Mouse (Mus musculus): ENCODE results near the gene Mfn2.

Mfn2 gene

GRCm38 (mm10) chr4:147909486-147909885 lies 5.0 kb upstream of the Mfn2 start:
- DNase-seq: no peak

- DNase-seq: no peak
These were observed 1.7 kb upstream of the Mfn2 start for GRCm38 (mm10) chr4:147906230-147906629.

DNA sequence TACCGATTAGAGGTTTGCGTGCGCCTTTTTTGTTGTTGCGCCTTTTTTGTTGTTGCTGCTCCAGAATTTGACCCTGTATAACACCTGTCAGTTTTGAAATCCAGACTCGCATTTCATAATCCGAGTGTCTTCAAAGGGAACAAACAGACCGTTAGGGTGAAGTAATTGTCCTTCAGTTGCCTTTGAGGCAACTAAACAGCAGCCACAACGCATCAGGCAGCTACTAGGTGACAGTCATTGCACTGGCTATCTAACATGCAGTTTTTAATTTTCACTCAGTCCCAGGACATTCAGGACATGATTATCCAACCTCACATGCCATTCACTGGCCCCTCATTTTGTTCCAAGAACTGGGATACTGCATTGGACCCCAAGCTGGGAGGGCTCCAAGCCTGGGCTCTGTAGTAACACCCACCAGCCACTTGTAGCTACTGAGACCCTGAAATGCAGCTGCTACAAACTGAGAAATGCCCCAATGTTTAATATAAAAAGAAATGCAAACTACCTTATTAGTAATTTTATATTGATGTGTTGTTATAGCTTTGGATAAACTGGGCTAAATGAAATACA lies 671 bp upstream of the Mfn2 start:
- peak in 1 of 2 experiments; percentile 44 for DNase-seq

GRCm38 (mm10) chr4:147903601-147904000 lies 903 bp downstream of the Mfn2 start:
- no peak for DNase-seq

GRCm38 (mm10) chr4:147902906-147903500 lies 1.5 kb downstream of the Mfn2 start:
- DNase-seq: no peak

GRCm38 (mm10) chr4:147900452-147900851 lies 4.1 kb downstream of the Mfn2 start:
- DNase-seq: no peak

DNA sequence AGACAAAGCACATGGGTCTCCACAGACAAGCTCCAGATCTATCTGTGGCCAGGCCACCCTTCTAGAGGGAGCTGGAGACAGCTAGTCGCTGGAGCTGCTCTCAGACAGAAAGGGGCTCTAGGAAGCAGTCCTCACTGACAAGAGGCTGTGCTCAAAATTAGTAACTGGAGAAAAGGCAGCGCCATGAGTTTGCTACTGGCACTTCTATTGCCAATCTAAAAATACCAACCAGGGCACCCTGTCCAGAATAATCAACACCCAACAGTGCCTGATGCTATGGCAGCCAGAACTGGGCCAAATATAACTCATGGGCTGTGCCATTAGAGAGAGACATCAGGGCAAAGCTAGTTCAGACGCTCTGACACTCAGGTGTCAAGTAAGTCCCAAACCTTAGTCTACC lies 7.2 kb downstream of the Mfn2 start:
- peak in 1 of 2 experiments; percentile 43 for DNase-seq

- DNase-seq: no peak
These were observed 8.1 kb downstream of the Mfn2 start for GRCm38 (mm10) chr4:147896411-147896810.

GRCm38 (mm10) chr4:147895815-147896330 lies 8.6 kb downstream of the Mfn2 start:
- DNase-seq: no peak

GRCm38 (mm10) chr4:147890341-147890740 lies 14.2 kb downstream of the Mfn2 start:
- no peak for DNase-seq

DNA sequence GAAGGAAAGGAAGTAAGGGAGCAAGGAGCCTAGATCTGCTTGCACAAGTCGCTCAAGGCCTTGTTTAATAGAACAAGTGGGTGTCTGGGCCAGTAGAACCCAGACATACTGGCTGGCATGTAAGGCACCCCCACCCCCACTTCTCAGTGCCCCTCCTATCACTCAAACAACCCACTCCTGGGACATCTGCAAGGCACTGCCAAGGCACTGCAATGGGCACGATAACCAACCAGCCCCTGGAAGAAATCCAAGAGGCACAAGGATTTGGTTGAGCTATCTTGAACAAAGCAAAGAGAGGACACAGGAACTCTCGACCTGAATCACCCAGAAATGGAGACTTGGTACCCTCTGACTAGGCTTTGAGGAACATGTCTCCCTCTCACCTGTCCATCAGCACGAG lies 16.3 kb downstream of the Mfn2 start:
- DNase-seq: no peak

GRCm38 (mm10) chr4:147887277-147887676 lies 17.2 kb downstream of the Mfn2 start:
- DNase-seq: no peak

- no peak for DNase-seq
These were observed 18.3 kb downstream of the Mfn2 start for GRCm38 (mm10) chr4:147886158-147886557.

GRCm38 (mm10) chr4:147884138-147884537 lies 20.4 kb downstream of the Mfn2 start:
- no peak for DNase-seq

- DNase-seq: no peak
These were observed 21.5 kb downstream of the Mfn2 start for GRCm38 (mm10) chr4:147883041-147883440.

- DNase-seq: no peak
These were observed 22.7 kb downstream of the Mfn2 start for GRCm38 (mm10) chr4:147881792-147882191.

GRCm38 (mm10) chr4:147879865-147880264 lies 24.6 kb downstream of the Mfn2 start:
- DNase-seq: no peak

DNA sequence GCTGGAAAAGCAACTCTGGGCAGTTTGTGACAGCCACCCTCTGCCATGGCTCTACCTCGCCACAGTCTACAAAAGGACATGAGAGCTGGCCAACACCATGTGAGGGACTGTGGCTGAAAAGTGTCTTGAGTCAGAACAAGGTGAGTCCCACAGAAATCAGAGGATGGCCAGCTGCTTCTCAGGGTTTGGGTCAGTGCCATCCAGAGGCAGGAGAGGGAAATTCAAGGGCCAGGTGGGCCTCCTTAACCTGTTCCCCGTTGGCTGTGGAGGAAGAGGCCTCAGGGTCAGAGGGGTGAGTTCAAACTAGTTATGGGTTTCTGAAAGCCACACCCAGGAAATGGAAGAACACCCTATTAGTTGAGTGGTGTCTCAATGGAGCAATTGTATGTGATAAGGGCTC lies 25.0 kb downstream of the Mfn2 start:
- DNase-seq: no peak

DNA sequence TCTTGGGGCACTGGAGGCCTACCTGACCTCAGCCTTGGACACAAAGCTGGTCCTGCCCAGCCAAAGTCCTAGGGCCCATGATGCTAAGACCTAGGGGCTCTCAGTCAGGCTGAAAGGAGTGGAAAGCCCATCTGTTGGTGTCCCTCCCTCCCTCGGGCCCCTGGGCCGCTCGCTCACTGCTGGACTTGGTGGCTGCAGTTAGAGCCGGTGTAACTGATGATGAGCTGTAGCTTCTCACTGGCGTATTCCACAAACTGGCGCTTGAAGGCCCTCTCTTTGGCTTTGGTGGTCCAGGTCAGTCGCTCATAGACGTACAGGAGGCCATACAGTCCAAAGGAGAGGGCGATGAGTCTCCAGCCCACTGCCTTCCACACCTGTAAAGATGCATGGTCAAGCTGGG lies 26.0 kb downstream of the Mfn2 start:
- DNase-seq: no peak

DNA sequence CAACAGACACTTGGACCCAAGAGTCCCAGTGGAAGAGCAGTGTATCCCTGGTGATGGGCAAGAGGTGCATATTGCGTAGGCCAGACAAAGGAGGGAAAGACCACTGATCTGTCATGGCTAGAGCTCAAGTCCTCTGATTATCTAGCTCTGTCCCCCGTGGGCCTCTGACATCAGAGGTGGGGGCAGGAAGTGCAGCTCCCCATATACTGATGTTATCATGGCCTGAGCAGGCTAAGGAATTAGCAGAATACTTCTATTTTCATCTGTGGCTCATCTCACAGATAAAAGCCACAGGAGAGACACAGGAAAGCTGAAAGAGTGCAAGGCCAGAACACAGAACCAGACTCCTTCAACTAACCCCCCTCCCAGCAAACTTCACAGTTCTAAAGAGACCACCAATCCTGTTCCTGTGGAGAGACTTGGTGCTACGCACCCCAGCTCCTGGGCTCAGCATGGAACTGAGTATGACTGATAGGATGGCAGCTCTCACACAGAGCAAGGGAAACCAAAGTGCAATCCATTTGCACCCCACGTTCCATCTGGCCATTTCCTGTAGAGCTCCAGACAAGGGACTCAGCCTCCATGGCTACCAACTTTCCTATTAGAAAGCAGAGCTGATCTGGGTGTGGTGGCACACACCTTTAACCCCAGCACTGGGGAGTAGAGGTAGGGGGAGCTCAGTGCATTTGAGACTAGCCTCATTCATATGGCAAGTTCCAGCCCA lies 28.5 kb downstream of the Mfn2 start:
- DNase-seq: no peak

GRCm38 (mm10) chr4:147869238-147869637 lies 35.3 kb downstream of the Mfn2 start:
- DNase-seq: no peak

- DNase-seq: peak; percentile 90 to 92
These were observed 36.0 kb downstream of the Mfn2 start, which contains the start of the genes Miip and Fv1 for GRCm38 (mm10) chr4:147868450-147869031. Miip (minus strand) TSS chr4:147868816. Fv1 (plus strand) TSS chr4:147868979.

Measured in cerebellum, postnatal 14 days (tissue).